Mouse (Mus musculus) MEL (cell line): ENCODE measurements around the gene Hfe2. TPM values are rescaled to one million over a fixed set of nuclear protein-coding genes. Genes with fewer than 3 reads are reported as not detected.

ENCODE experiments used
- DNase-seq: peaks from one replicate; pipeline ENCODE4 v3.0.0; 2011; ENCODE audit warnings: low read depth, low spot score
- H3K27ac ChIP-seq: 2 replicates; pipeline ENCODE4 v1.5.1; 2012; ENCODE audit warnings: low read depth, mild to moderate bottlenecking, control low read depth, low read length, moderate library complexity; ENCODE audit not compliant: control insufficient read depth
- H3K27me3 ChIP-seq, 2 experiments: fragments of 150-350 bp in 1 of 2; sonication (generic) in 1 of 2; 2 replicates each; pipeline ENCODE4 v1.6.1; 2012; ENCODE audit warnings: low read length in 2 of 2, mild to moderate bottlenecking in 2 of 2, improper control_type of control experiment in 1 of 2, moderate library complexity in 1 of 2; ENCODE audit not compliant: insufficient read depth in 2 of 2, control insufficient read depth in 1 of 2
- H3K36me3 ChIP-seq, 2 experiments: 2 replicates each; pipeline ENCODE4 v1.6.1; 2012 to 2014; ENCODE audit warnings: low read length in 2 of 2, improper control_type of control experiment in 1 of 2, inconsistent platforms in 1 of 2, mild to moderate bottlenecking in 1 of 2; ENCODE audit not compliant: insufficient read depth in 2 of 2, control insufficient read depth in 1 of 2
- H3K4me1 ChIP-seq, 2 experiments: fragments of 150-350 bp in 1 of 2; sonication (generic) in 1 of 2; 2 replicates each; pipeline ENCODE4 v1.6.1; 2012; ENCODE audit warnings: low read length in 2 of 2, improper control_type of control experiment in 1 of 2, mild to moderate bottlenecking in 1 of 2; ENCODE audit not compliant: insufficient read depth in 2 of 2, control insufficient read depth in 1 of 2
- H3K4me3 ChIP-seq, 2 experiments: fragments of 150-350 bp in 1 of 2; sonication (generic) in 1 of 2; 2 replicates each; pipeline ENCODE4 v1.5.1; 2012; ENCODE audit warnings: low read depth in 2 of 2, low read length in 2 of 2, mild to moderate bottlenecking in 2 of 2, moderate library complexity in 2 of 2, control low read depth in 1 of 2, improper control_type of control experiment in 1 of 2; ENCODE audit not compliant: control insufficient read depth in 1 of 2, insufficient read depth in 1 of 2
- H3K79me2 ChIP-seq: 2 replicates; pipeline ENCODE4 v1.6.1; 2012; ENCODE audit warnings: mild to moderate bottlenecking, low read length, moderate library complexity; ENCODE audit not compliant: control insufficient read depth, poor library complexity, insufficient read depth
- H3K9ac ChIP-seq: 2 replicates; pipeline ENCODE4 v1.6.1; 2012; ENCODE audit warnings: low read depth, mild to moderate bottlenecking, control low read depth, low read length, moderate library complexity; ENCODE audit not compliant: control insufficient read depth, poor library complexity, severe bottlenecking
- H3K9me3 ChIP-seq: fragments of 150-350 bp; sonication (generic); replicated peaks from 2 replicates; pipeline ENCODE4 v1.6.1; 2012; ENCODE audit warnings: mild to moderate bottlenecking, low read length, improper control_type of control experiment, moderate library complexity; ENCODE audit not compliant: insufficient read depth
- CHD1 ChIP-seq: IDR thresholded peaks from 2 replicates; pipeline ENCODE4 v1.6.1; 2012; ENCODE audit warnings: low read depth, mild to moderate bottlenecking, inconsistent platforms, low read length, improper control_type of control experiment
- CTCF ChIP-seq, 3 experiments: IDR thresholded peaks in 2 of 3; conservative IDR thresholded peaks in 1 of 3; 2 replicates each; pipeline ENCODE4 v1.5.1; 2011 to 2012; ENCODE audit warnings: low read length in 3 of 3, low read depth in 2 of 3, mild to moderate bottlenecking in 2 of 3, improper control_type of control experiment in 1 of 3, inconsistent platforms in 1 of 3, mixed read lengths in 1 of 3, moderate library complexity in 1 of 3; ENCODE audit not compliant: control insufficient read depth in 1 of 3, insufficient read depth in 1 of 3, poor library complexity in 1 of 3, severe bottlenecking in 1 of 3
- ELF1 ChIP-seq: IDR thresholded peaks from 2 replicates; pipeline ENCODE4 v1.6.1; 2014; ENCODE audit warnings: low read depth, mild to moderate bottlenecking, inconsistent platforms, low read length, improper control_type of control experiment, moderate library complexity
- EP300 ChIP-seq, 2 experiments: IDR thresholded peaks; 2 replicates each; pipeline ENCODE4 v1.6.1; 2011; ENCODE audit warnings: improper control_type of control experiment in 2 of 2, low read length in 2 of 2, low read depth in 1 of 2, mild to moderate bottlenecking in 1 of 2
- ETS1 ChIP-seq: IDR thresholded peaks from 2 replicates; pipeline ENCODE4 v1.6.1; 2012; ENCODE audit warnings: low read depth, mild to moderate bottlenecking, inconsistent platforms, low read length, improper control_type of control experiment, moderate library complexity
- GABPA ChIP-seq: IDR thresholded peaks from 2 replicates; pipeline ENCODE4 v1.6.1; 2012; ENCODE audit warnings: low read depth, mild to moderate bottlenecking, inconsistent platforms, low read length, improper control_type of control experiment, moderate library complexity
- GATA1 ChIP-seq: IDR thresholded peaks from 2 replicates; pipeline ENCODE4 v1.6.1; 2011; ENCODE audit warnings: low read depth, low read length, improper control_type of control experiment
- MAX ChIP-seq: IDR thresholded peaks from 2 replicates; pipeline ENCODE4 v1.6.1; 2011; ENCODE audit warnings: low read length, improper control_type of control experiment
- MAZ ChIP-seq: IDR thresholded peaks from 2 replicates; pipeline ENCODE4 v1.6.1; 2012; ENCODE audit warnings: low read depth, mild to moderate bottlenecking, inconsistent platforms, low read length, improper control_type of control experiment
- MEF2A ChIP-seq: IDR thresholded peaks from 2 replicates; pipeline ENCODE4 v1.6.1; 2014; ENCODE audit warnings: low read depth, mild to moderate bottlenecking, inconsistent platforms, low read length, improper control_type of control experiment; ENCODE audit not compliant: poor library complexity, insufficient replicate concordance, severe bottlenecking; ENCODE audit errors: extremely low read depth
- MYC ChIP-seq: IDR thresholded peaks from 2 replicates; pipeline ENCODE4 v1.6.1; 2011; ENCODE audit warnings: low read depth, mild to moderate bottlenecking, low read length, improper control_type of control experiment, moderate library complexity
- NELFE ChIP-seq: IDR thresholded peaks from 2 replicates; pipeline ENCODE4 v1.6.1; 2011; ENCODE audit warnings: low read depth, low read length, improper control_type of control experiment
- NRF1 ChIP-seq: IDR thresholded peaks from 2 replicates; pipeline ENCODE4 v1.6.1; 2014; ENCODE audit warnings: low read depth, mild to moderate bottlenecking, inconsistent platforms, low read length, improper control_type of control experiment, moderate library complexity; ENCODE audit not compliant: poor library complexity, insufficient read depth, severe bottlenecking
- POLR2AphosphoS2 ChIP-seq: IDR thresholded peaks from 2 replicates; pipeline ENCODE4 v1.6.1; 2011; ENCODE audit warnings: low read length, improper control_type of control experiment
- POLR2AphosphoS5 ChIP-seq: IDR thresholded peaks from 2 replicates; pipeline ENCODE4 v1.6.1; 2012; ENCODE audit warnings: low read depth, borderline replicate concordance, mild to moderate bottlenecking, inconsistent platforms, low read length, moderate library complexity, mixed read lengths
- RAD21 ChIP-seq: IDR thresholded peaks from 2 replicates; pipeline ENCODE4 v1.6.1; 2011; ENCODE audit warnings: mild to moderate bottlenecking, low read depth, low read length, improper control_type of control experiment
- SIN3A ChIP-seq: IDR thresholded peaks from 2 replicates; pipeline ENCODE4 v1.6.1; 2012; ENCODE audit warnings: low read length, improper control_type of control experiment, inconsistent platforms
- UBTF ChIP-seq: IDR thresholded peaks from 2 replicates; pipeline ENCODE4 v1.6.1; 2012; ENCODE audit warnings: low read depth, mild to moderate bottlenecking, inconsistent platforms, low read length, improper control_type of control experiment, moderate library complexity, borderline replicate concordance; ENCODE audit not compliant: insufficient read depth
- USF1 ChIP-seq: IDR thresholded peaks from 2 replicates; pipeline ENCODE4 v1.6.1; 2014; ENCODE audit warnings: low read depth, mild to moderate bottlenecking, inconsistent platforms, low read length, improper control_type of control experiment, moderate library complexity
- ZNF384 ChIP-seq: IDR thresholded peaks from 2 replicates; pipeline ENCODE4 v1.6.1; 2012; ENCODE audit warnings: low read depth, mild to moderate bottlenecking, inconsistent platforms, low read length, improper control_type of control experiment
- polyA plus RNA-seq, 2 experiments: library from polyadenylated mRNA; stranded (reverse) in 1 of 2; unstranded in 1 of 2; fragments of >175 nt in 1 of 2; fragments of >200 nt in 1 of 2; gene quantifications; 2 replicates each; pipeline versions ENCODE4 v1.2.1 to v1.2.4; 2012; ENCODE audit warnings: low replicate concordance in 2 of 2, low read depth in 1 of 2; ENCODE audit not compliant: insufficient read length in 2 of 2, insufficient read depth in 1 of 2, missing spikeins in 1 of 2
- total RNA-seq: library from RNA; depleted of rRNA; stranded (reverse); fragments of 300-350 nt; gene quantifications from 2 replicates; pipeline ENCODE4 v1.2.3, GENCODE M21; 2012; rRNA removed

Gene Hfe2
- total and polyA plus RNA-seq, 3 experiments = not detected

- TF ChIP-seq POLR2AphosphoS2 (peak; percentile 90; the same call in 1 of the 2 replicates), USF1 (no peak), MYC (peak; percentile 56; the same call in 1 of the 2 replicates), MAX (peak; percentile 99), POLR2AphosphoS5 (peak; percentile 87; the same call in 1 of the 2 replicates), CTCF (IDR thresholded peaks at IDR 0.05 in 2 of 3, conservative IDR thresholded peaks at IDR 0.05 in 1 of 3; ENCODE audit: control insufficient read depth in 1 of 3, insufficient read depth in 1 of 3, low read depth in 2 of 3, low read length in 3 of 3, poor library complexity in 1 of 3, severe bottlenecking in 1 of 3) (peak in 2 of 3 experiments; percentile 2 to 27; a peak in 1 of 6 replicates), GABPA (no peak), RAD21 (no peak), ELF1 (peak; percentile 84), ZNF384 (no peak), NELFE (peak; percentile 71), NRF1 (no peak), SIN3A (peak; percentile 93)
Measured at GRCm38 (mm10) chr3:96576690-96577541, 51.9 kb downstream of the Hfe2 start, which contains the start of gene Gm16253 (continued).

- Histone ChIP-seq H3K9me3 (no peaks in the 10 kb centered on the region), H3K27me3 (no peaks in the 10 kb centered on the region), H3K36me3 (peaks cover 0 to 33% of the 10 kb centered on the region in 2 experiments; a peak in 2 of 4 replicates), H3K79me2 (peaks cover 3% of the 10 kb centered on the region; the same call in 1 of the 2 replicates), H3K27ac (peak overlapping the region; percentile 70), H3K9ac (peak overlapping the region; percentile 57)
- no peak for TF ChIP-seq MAZ
- no peak for TF ChIP-seq CHD1
- TF ChIP-seq UBTF = no peak
- no peak for TF ChIP-seq NRF1
- no peak for TF ChIP-seq ETS1
- TF ChIP-seq EP300 (IDR thresholded peaks at IDR 0.05; ENCODE audit: low read depth in 1 of 2, low read length in 2 of 2) = no peak
- TF ChIP-seq GATA1 = no peak
- TF ChIP-seq USF1 = no peak
- no peak for TF ChIP-seq CTCF (IDR thresholded peaks at IDR 0.05 in 2 of 3, conservative IDR thresholded peaks at IDR 0.05 in 1 of 3; ENCODE audit: control insufficient read depth in 1 of 3, insufficient read depth in 1 of 3, low read depth in 2 of 3, low read length in 3 of 3, poor library complexity in 1 of 3, severe bottlenecking in 1 of 3)
- TF ChIP-seq MEF2A = no peak
- TF ChIP-seq, all 39 proteins: peak for 0
- Histone ChIP-seq H3K4me1 (peaks cover 11 to 39% of the 10 kb centered on the region in 2 experiments), H3K4me3 (no peak overlapping the region)
- peak; percentile 42 for DNase-seq
Measured at GRCm38 (mm10) chr3:96577566-96577965, 52.6 kb downstream of the Hfe2 start.

Other genes with a start within 250 kb of the Hfe2 start
- gene Fcgr1, start 231.2 kb upstream of the Hfe2 start, total RNA-seq = 3.4 and 4.7 TPM in 2 replicates
- gene Fcgr1, start 231.2 kb upstream of the Hfe2 start, polyA plus RNA-seq = 1 to 10 TPM in 1 of 2 experiments, not detected in 1; 2.8 TPM
- gene BC107364, start 72.9 kb upstream of the Hfe2 start, total RNA-seq = not detected in 2 replicates
- under 1 TPM in 1 of 2 experiments, not detected in 1; 0.17 TPM for gene BC107364, start 72.9 kb upstream of the Hfe2 start, polyA plus RNA-seq
- 183 and 191 TPM in 2 replicates for gene Txnip, start 32.8 kb downstream of the Hfe2 start, total RNA-seq
- gene Txnip, start 32.8 kb downstream of the Hfe2 start, polyA plus RNA-seq = 1,000 to 10,000 TPM in 1 of 2 experiments, 100 to 1,000 TPM in 1; 237 to 1,680 TPM
- not detected in 2 replicates for gene Gm16253, start 51.8 kb downstream of the Hfe2 start, total RNA-seq
- gene Gm16253, start 51.8 kb downstream of the Hfe2 start, polyA plus RNA-seq = 1 to 10 TPM in 1 of 2 experiments, not detected in 1; 1.4 TPM
- gene Polr3gl, start 69.0 kb downstream of the Hfe2 start, total RNA-seq = 26.4 and 31.1 TPM in 2 replicates
- 10 to 100 TPM in 1 of 2 experiments, not detected in 1; 39.8 TPM for gene Polr3gl, start 69.0 kb downstream of the Hfe2 start, polyA plus RNA-seq
- 0.15 and 0.16 TPM in 2 replicates for gene Ankrd34a, start 71.5 kb downstream of the Hfe2 start, total RNA-seq
- under 1 TPM in 1 of 2 experiments, not detected in 1; 0.78 TPM for gene Ankrd34a, start 71.5 kb downstream of the Hfe2 start, polyA plus RNA-seq
- gene Lix1l, start 76.0 kb downstream of the Hfe2 start, total RNA-seq = 5.4 and 6.1 TPM in 2 replicates
- 10 to 100 TPM in 1 of 2 experiments, not detected in 1; 17.0 TPM for gene Lix1l, start 76.0 kb downstream of the Hfe2 start, polyA plus RNA-seq
- gene Rbm8a, start 104.8 kb downstream of the Hfe2 start, total RNA-seq = 214 and 231 TPM in 2 replicates
- gene Rbm8a, start 104.8 kb downstream of the Hfe2 start, polyA plus RNA-seq = 100 to 1,000 TPM in 1 of 2 experiments, not detected in 1; 363 TPM
- 33.8 and 38.2 TPM in 2 replicates for gene Pex11b, start 110.2 kb downstream of the Hfe2 start, total RNA-seq
- 10 to 100 TPM in 1 of 2 experiments, not detected in 1; 82.8 TPM for gene Pex11b, start 110.2 kb downstream of the Hfe2 start, polyA plus RNA-seq
- gene Gm42957, start 110.3 kb downstream of the Hfe2 start, total RNA-seq = 0.16 and 0.19 TPM in 2 replicates
- under 1 TPM in 1 of 2 experiments, not detected in 1; 0.06 TPM for gene Gm42957, start 110.3 kb downstream of the Hfe2 start, polyA plus RNA-seq
- gene Itga10, start 120.4 kb downstream of the Hfe2 start, total RNA-seq = 0.65 and 1.0 TPM in 2 replicates
- gene Itga10, start 120.4 kb downstream of the Hfe2 start, polyA plus RNA-seq = 1 to 10 TPM in 1 of 2 experiments, not detected in 1; 2.9 TPM
- 0.46 and 0.62 TPM in 2 replicates for gene Ankrd35, start 145.0 kb downstream of the Hfe2 start, total RNA-seq
- under 1 TPM in 1 of 2 experiments, not detected in 1; 0.77 TPM for gene Ankrd35, start 145.0 kb downstream of the Hfe2 start, polyA plus RNA-seq
- gene Pias3, start 171.2 kb downstream of the Hfe2 start, total RNA-seq = 5.9 and 6.0 TPM in 2 replicates
- gene Pias3, start 171.2 kb downstream of the Hfe2 start, polyA plus RNA-seq = 10 to 100 TPM in 1 of 2 experiments, not detected in 1; 26.8 TPM
- gene Nudt17, start 183.4 kb downstream of the Hfe2 start, total RNA-seq = 2.4 and 2.7 TPM in 2 replicates
- gene Nudt17, start 183.4 kb downstream of the Hfe2 start, polyA plus RNA-seq = 1 to 10 TPM in 1 of 2 experiments, not detected in 1; 6.5 TPM
- gene Polr3c, start 202.5 kb downstream of the Hfe2 start, total RNA-seq = 48.3 and 53.1 TPM in 2 replicates
- gene Polr3c, start 202.5 kb downstream of the Hfe2 start, polyA plus RNA-seq = 100 to 1,000 TPM; 122 to 224 TPM
- gene Rnf115, start 202.5 kb downstream of the Hfe2 start, total RNA-seq = 43.2 and 52.2 TPM in 2 replicates
- 10 to 100 TPM; 66.1 to 71.8 TPM for gene Rnf115, start 202.5 kb downstream of the Hfe2 start, polyA plus RNA-seq